Mouse (Mus musculus): ENCODE measurements at regions not wholly inside any gene's neighbourhood (a gene's known extent, or its start where the extent isn't known, plus 50 kb on each side); places are given as distances from the start of the nearest gene placed in this dataset.

GRCm38 (mm10) chr7:37393071-37393470 lies 380.4 kb downstream of the Zfp536 start:
- no peak for ATAC-seq (ENCODE audit: low FRiP score)
- H3K4me1 ChIP-seq = peaks cover 10% of the 10 kb centered on the region; the same call in 1 of the 2 replicates
- no peak overlapping the region for H3K4me2 ChIP-seq
- no peak overlapping the region for H3K9ac ChIP-seq (replicated peaks)
- H3K27ac ChIP-seq (replicated peaks) = no peak overlapping the region
- no peaks in the 10 kb centered on the region for H3K36me3 ChIP-seq
- H3K9me3 ChIP-seq (replicated peaks) = no peaks in the 10 kb centered on the region
- no peaks in the 10 kb centered on the region for H3K27me3 ChIP-seq (replicated peaks)
- H3K4me3 ChIP-seq (replicated peaks) = no peak overlapping the region
- 87% methylated on average over 3 of the region's 3 CpGs for WGBS

- Histone ChIP-seq H3K27ac (replicated peaks) (no peak overlapping the region), H3K9ac (replicated peaks) (no peak overlapping the region), H3K4me2 (no peak overlapping the region), H3K4me1 (peaks cover 10% of the 10 kb centered on the region; the same call in 1 of the 2 replicates), H3K4me3 (replicated peaks) (no peak overlapping the region), H3K27me3 (replicated peaks) (no peaks in the 10 kb centered on the region), H3K9me3 (replicated peaks) (no peaks in the 10 kb centered on the region), H3K36me3 (no peaks in the 10 kb centered on the region)
- 73% methylated on average over 8 of the region's 8 CpGs for WGBS
- no peak for ATAC-seq (ENCODE audit: low FRiP score)
Measured at GRCm38 (mm10) chr7:37394965-37395426, 378.4 kb downstream of the Zfp536 start.

GRCm38 (mm10) chr7:37395881-37396513 lies 377.4 kb downstream of the Zfp536 start:
- 65% methylated on average over 13 of the region's 13 CpGs for WGBS
- Histone ChIP-seq H3K4me2 (no peak overlapping the region), H3K27me3 (replicated peaks) (no peaks in the 10 kb centered on the region), H3K9me3 (replicated peaks) (no peaks in the 10 kb centered on the region), H3K4me3 (replicated peaks) (no peak overlapping the region), H3K36me3 (no peaks in the 10 kb centered on the region), H3K27ac (replicated peaks) (no peak overlapping the region), H3K4me1 (peaks cover 10% of the 10 kb centered on the region; the same call in 1 of the 2 replicates), H3K9ac (replicated peaks) (no peak overlapping the region)
- ATAC-seq (ENCODE audit: low FRiP score) = no peak

- Histone ChIP-seq H3K4me1 (no peaks in the 10 kb centered on the region), H3K4me3 (replicated peaks) (no peak overlapping the region), H3K27me3 (replicated peaks) (no peaks in the 10 kb centered on the region), H3K9ac (replicated peaks) (no peak overlapping the region), H3K4me2 (no peak overlapping the region), H3K27ac (replicated peaks) (no peak overlapping the region), H3K9me3 (replicated peaks) (no peaks in the 10 kb centered on the region), H3K36me3 (no peaks in the 10 kb centered on the region)
- WGBS = 98% methylated on average over 2 of the region's 2 CpGs
- ATAC-seq (ENCODE audit: low FRiP score) = no peak
Measured at GRCm38 (mm10) chr7:37403483-37403882, 370.0 kb downstream of the Zfp536 start.

- ATAC-seq (ENCODE audit: low FRiP score) = no peak
- H3K36me3 ChIP-seq = no peaks in the 10 kb centered on the region
- WGBS = 64% methylated on average over 4 of the region's 4 CpGs
- no peaks in the 10 kb centered on the region for H3K4me1 ChIP-seq
- H3K9ac ChIP-seq (replicated peaks) = no peak overlapping the region
- H3K9me3 ChIP-seq (replicated peaks) = no peaks in the 10 kb centered on the region
- no peaks in the 10 kb centered on the region for H3K27me3 ChIP-seq (replicated peaks)
- no peak overlapping the region for H3K4me2 ChIP-seq
- no peak overlapping the region for H3K4me3 ChIP-seq (replicated peaks)
- no peak overlapping the region for H3K27ac ChIP-seq (replicated peaks)
Measured at GRCm38 (mm10) chr7:37413350-37413749, 360.1 kb downstream of the Zfp536 start.

- ATAC-seq (ENCODE audit: low FRiP score) = no peak
- no peaks in the 10 kb centered on the region for H3K36me3 ChIP-seq
- H3K27me3 ChIP-seq (replicated peaks) = no peaks in the 10 kb centered on the region
- no peak overlapping the region for H3K27ac ChIP-seq (replicated peaks)
- no peaks in the 10 kb centered on the region for H3K4me1 ChIP-seq
- WGBS = 78% methylated on average over 10 of the region's 10 CpGs
- H3K9me3 ChIP-seq (replicated peaks) = no peaks in the 10 kb centered on the region
- no peak overlapping the region for H3K9ac ChIP-seq (replicated peaks)
- H3K4me3 ChIP-seq (replicated peaks) = no peak overlapping the region
- no peak overlapping the region for H3K4me2 ChIP-seq
Measured at GRCm38 (mm10) chr7:37421704-37422103, 351.7 kb downstream of the Zfp536 start.

Measured in neural tube, embryonic 15.5 days (tissue).